Mouse (Mus musculus): ENCODE measurements at regions not wholly inside any gene's neighbourhood (a gene's known extent, or its start where the extent isn't known, plus 50 kb on each side); places are given as distances from the start of the nearest gene placed in this dataset.
A peak's percentile ranks its signal among the peaks of the same experiment; 100 is the strongest.

DNA sequence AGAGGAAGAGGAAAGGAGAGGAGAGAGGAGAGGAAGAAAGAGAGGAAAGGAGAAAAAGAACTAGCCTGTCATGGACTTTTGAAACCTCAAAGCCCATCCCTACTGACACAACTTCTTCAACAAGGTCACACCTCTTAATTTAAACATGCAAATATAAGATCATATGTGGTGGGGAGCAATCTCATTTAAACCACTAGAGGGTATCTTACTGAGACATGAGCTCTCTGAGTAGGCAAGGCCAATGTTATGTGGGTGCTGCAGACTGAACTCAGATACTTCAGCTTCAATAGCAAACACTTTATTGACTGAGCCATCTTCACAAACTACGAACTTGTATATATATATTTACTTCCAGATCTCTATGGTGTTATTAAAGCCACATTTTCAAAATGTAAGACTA, 156.9 kb downstream of the Mex3b start:
- Histone ChIP-seq H3K9me3 (ENCODE audit: low read length) (no peaks in the 10 kb centered on the region), H3K9ac (no peak overlapping the region), H3K4me3 (ENCODE audit: low read depth, low read length) (no peak overlapping the region), H3K27me3 (ENCODE audit: insufficient read depth, low read length) (no peaks in the 10 kb centered on the region), H3K4me2 (ENCODE audit: low read depth) (no peak overlapping the region), H3K27ac (ENCODE audit: low read depth, low read length) (no peak overlapping the region), H3K36me3 (ENCODE audit: insufficient read depth) (no peaks in the 10 kb centered on the region), H3K4me1 (ENCODE audit: insufficient read depth) (no peaks in the 10 kb centered on the region)
- DNase-seq (no peak), ATAC-seq (no peak)
- WGBS, result 91% methylated on average over 1 of the region's 1 CpGs
- TF ChIP-seq CTCF (IDR thresholded peaks at IDR 0.05; ENCODE audit: low read depth), result no peak

DNA sequence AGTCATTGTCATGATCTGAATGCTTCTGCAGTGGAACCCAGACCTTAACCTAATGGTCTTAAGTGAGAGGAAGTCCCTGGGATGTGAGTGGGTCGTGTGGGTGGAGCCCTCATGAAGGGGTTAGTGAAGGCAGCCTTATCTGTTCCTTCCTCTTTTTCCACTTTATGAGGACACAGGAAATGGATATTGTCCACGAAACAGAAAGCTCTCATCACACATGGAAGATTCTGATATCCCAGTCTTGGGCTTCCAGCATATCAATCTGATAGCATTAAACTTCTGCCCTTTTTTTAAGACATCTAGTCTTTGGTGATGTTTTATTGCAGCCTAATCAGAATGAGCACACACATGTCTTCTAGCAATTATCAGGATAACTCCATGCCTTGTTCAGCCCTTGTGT, 164.0 kb downstream of the Mex3b start:
- Histone ChIP-seq H3K27ac (ENCODE audit: low read depth, low read length) (no peak overlapping the region), H3K9me3 (ENCODE audit: low read length) (no peaks in the 10 kb centered on the region), H3K4me3 (ENCODE audit: low read depth, low read length) (no peak overlapping the region), H3K27me3 (ENCODE audit: insufficient read depth, low read length) (no peaks in the 10 kb centered on the region), H3K36me3 (ENCODE audit: insufficient read depth) (no peaks in the 10 kb centered on the region), H3K9ac (no peak overlapping the region), H3K4me2 (ENCODE audit: low read depth) (no peak overlapping the region), H3K4me1 (ENCODE audit: insufficient read depth) (no peaks in the 10 kb centered on the region)
- WGBS, result 80% methylated on average over 2 of the region's 2 CpGs
- no peak for ATAC-seq
- no peak for DNase-seq
- no peak for TF ChIP-seq CTCF (IDR thresholded peaks at IDR 0.05; ENCODE audit: low read depth)

GRCm38 (mm10) chr7:83032025-83032424, 164.9 kb downstream of the Mex3b start:
- H3K9ac ChIP-seq, result no peak overlapping the region

DNA sequence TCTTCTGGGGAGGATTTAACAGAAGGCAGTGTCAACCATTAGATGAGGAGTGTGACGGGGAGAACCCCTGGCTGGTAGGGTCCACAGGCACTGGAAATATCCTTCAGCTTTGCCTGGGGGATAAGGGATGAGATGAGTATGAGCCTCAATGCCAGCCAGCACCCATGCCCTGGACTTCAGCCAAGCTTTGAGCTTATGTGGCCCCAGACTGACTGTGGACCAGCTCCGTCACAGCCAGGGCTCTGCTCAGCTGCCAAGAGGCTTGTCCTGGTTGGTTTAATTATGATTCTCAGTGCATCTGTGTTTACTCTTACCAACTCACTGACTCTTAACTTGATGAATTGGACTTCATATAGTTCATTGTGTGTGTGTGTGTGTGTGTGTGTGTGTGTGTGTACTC, 165.8 kb downstream of the Mex3b start:
- no peaks in the 10 kb centered on the region for H3K36me3 ChIP-seq (ENCODE audit: insufficient read depth)
- 53% methylated on average over 2 of the region's 2 CpGs for WGBS
- no peak for TF ChIP-seq CTCF (IDR thresholded peaks at IDR 0.05; ENCODE audit: low read depth)
- no peak for DNase-seq
- H3K9me3 ChIP-seq (ENCODE audit: low read length), result no peaks in the 10 kb centered on the region
- H3K4me3 ChIP-seq (ENCODE audit: low read depth, low read length), result no peak overlapping the region
- H3K9ac ChIP-seq, result no peak overlapping the region
- no peak overlapping the region for H3K4me2 ChIP-seq (ENCODE audit: low read depth)
- no peaks in the 10 kb centered on the region for H3K4me1 ChIP-seq (ENCODE audit: insufficient read depth)
- no peaks in the 10 kb centered on the region for H3K27me3 ChIP-seq (ENCODE audit: insufficient read depth, low read length)
- no peak overlapping the region for H3K27ac ChIP-seq (ENCODE audit: low read depth, low read length)
- ATAC-seq, result 0 out of 2 replicates have a peak, but pooled peaks have one; percentile 18

More at GRCm38 (mm10) chr7:83032025-83032424, 164.9 kb downstream of the Mex3b start:
- 90% methylated on average over 1 of the region's 1 CpGs for WGBS
- DNase-seq (no peak), ATAC-seq (no peak)
- H3K9me3 ChIP-seq (ENCODE audit: low read length), result no peaks in the 10 kb centered on the region
- no peaks in the 10 kb centered on the region for H3K27me3 ChIP-seq (ENCODE audit: insufficient read depth, low read length)
- H3K36me3 ChIP-seq (ENCODE audit: insufficient read depth), result no peaks in the 10 kb centered on the region
- no peak overlapping the region for H3K4me2 ChIP-seq (ENCODE audit: low read depth)
- TF ChIP-seq CTCF (IDR thresholded peaks at IDR 0.05; ENCODE audit: low read depth), result no peak
- H3K4me3 ChIP-seq (ENCODE audit: low read depth, low read length), result no peak overlapping the region
- H3K4me1 ChIP-seq (ENCODE audit: insufficient read depth), result no peaks in the 10 kb centered on the region
- no peak overlapping the region for H3K27ac ChIP-seq (ENCODE audit: low read depth, low read length)

- Histone ChIP-seq H3K27ac (ENCODE audit: low read depth, low read length) (no peak overlapping the region), H3K4me1 (ENCODE audit: insufficient read depth) (no peaks in the 10 kb centered on the region), H3K27me3 (ENCODE audit: insufficient read depth, low read length) (no peaks in the 10 kb centered on the region), H3K9me3 (ENCODE audit: low read length) (no peaks in the 10 kb centered on the region), H3K4me3 (ENCODE audit: low read depth, low read length) (no peak overlapping the region), H3K4me2 (ENCODE audit: low read depth) (no peak overlapping the region), H3K9ac (no peak overlapping the region), H3K36me3 (ENCODE audit: insufficient read depth) (no peaks in the 10 kb centered on the region)
- ATAC-seq, result no peak
- TF ChIP-seq CTCF (IDR thresholded peaks at IDR 0.05; ENCODE audit: low read depth), result no peak
- 83% methylated on average over 3 of the region's 3 CpGs for WGBS
- DNase-seq, result no peak
Observed at GRCm38 (mm10) chr7:83035190-83035589, 168.1 kb downstream of the Mex3b start.

- Histone ChIP-seq H3K4me3 (ENCODE audit: low read depth, low read length) (no peak overlapping the region), H3K9me3 (ENCODE audit: low read length) (no peaks in the 10 kb centered on the region), H3K4me2 (ENCODE audit: low read depth) (no peak overlapping the region), H3K27ac (ENCODE audit: low read depth, low read length) (no peak overlapping the region), H3K27me3 (ENCODE audit: insufficient read depth, low read length) (no peaks in the 10 kb centered on the region), H3K9ac (no peak overlapping the region), H3K36me3 (ENCODE audit: insufficient read depth) (no peaks in the 10 kb centered on the region), H3K4me1 (ENCODE audit: insufficient read depth) (no peaks in the 10 kb centered on the region)
- DNase-seq (peak; percentile 56), ATAC-seq (peak; percentile 81)
- 37% methylated on average over 2 of the region's 2 CpGs for WGBS
- no peak for TF ChIP-seq CTCF (IDR thresholded peaks at IDR 0.05; ENCODE audit: low read depth)
Observed at GRCm38 (mm10) chr7:83036397-83036796, 169.3 kb downstream of the Mex3b start.

GRCm38 (mm10) chr7:83037100-83037499, 170.0 kb downstream of the Mex3b start:
- H3K4me3 ChIP-seq (ENCODE audit: low read depth, low read length), result no peak overlapping the region
- H3K4me1 ChIP-seq (ENCODE audit: insufficient read depth), result no peaks in the 10 kb centered on the region
- WGBS, result 4% methylated on average over 2 of the region's 2 CpGs
- no peak for TF ChIP-seq CTCF (IDR thresholded peaks at IDR 0.05; ENCODE audit: low read depth)
- no peaks in the 10 kb centered on the region for H3K9me3 ChIP-seq (ENCODE audit: low read length)
- H3K9ac ChIP-seq, result no peak overlapping the region
- no peak overlapping the region for H3K27ac ChIP-seq (ENCODE audit: low read depth, low read length)
- DNase-seq (no peak), ATAC-seq (no peak)
- H3K36me3 ChIP-seq (ENCODE audit: insufficient read depth), result no peaks in the 10 kb centered on the region
- no peak overlapping the region for H3K4me2 ChIP-seq (ENCODE audit: low read depth)
- H3K27me3 ChIP-seq (ENCODE audit: insufficient read depth, low read length), result no peaks in the 10 kb centered on the region

DNA sequence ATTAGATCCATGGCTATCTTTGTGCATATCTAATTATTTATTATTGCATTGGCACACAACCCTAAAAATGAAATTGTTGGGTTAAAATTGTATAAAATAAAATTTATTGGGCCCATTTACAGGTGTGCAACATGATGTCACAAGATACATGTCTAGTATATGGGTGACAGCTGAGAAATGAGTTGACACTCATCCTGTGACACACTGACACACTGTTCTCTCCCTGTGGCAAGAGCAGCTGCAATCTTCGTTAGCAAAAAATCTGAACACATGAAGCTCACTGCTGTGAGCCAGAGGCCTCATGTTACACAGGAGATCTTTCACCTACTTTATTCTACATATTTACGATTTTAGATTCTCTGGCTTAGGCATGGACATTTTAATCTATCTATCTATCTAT, 170.6 kb downstream of the Mex3b start:
- 38% methylated on average over 2 of the region's 2 CpGs for WGBS
- H3K4me2 ChIP-seq (ENCODE audit: low read depth), result no peak overlapping the region
- no peaks in the 10 kb centered on the region for H3K27me3 ChIP-seq (ENCODE audit: insufficient read depth, low read length)
- no peak overlapping the region for H3K4me3 ChIP-seq (ENCODE audit: low read depth, low read length)
- ATAC-seq (no peak), DNase-seq (no peak)
- H3K9me3 ChIP-seq (ENCODE audit: low read length), result no peaks in the 10 kb centered on the region
- no peaks in the 10 kb centered on the region for H3K36me3 ChIP-seq (ENCODE audit: insufficient read depth)
- no peak overlapping the region for H3K9ac ChIP-seq
- no peak for TF ChIP-seq CTCF (IDR thresholded peaks at IDR 0.05; ENCODE audit: low read depth)
- no peaks in the 10 kb centered on the region for H3K4me1 ChIP-seq (ENCODE audit: insufficient read depth)
- no peak overlapping the region for H3K27ac ChIP-seq (ENCODE audit: low read depth, low read length)
